Mouse (Mus musculus) cerebellum, adult 9-10 months (tissue): ENCODE measurements around the gene Il5ra.
A peak's percentile ranks its signal among the peaks of the same experiment; 100 is the strongest.

Experiments used
- DNase-seq: peaks from one replicate; pipeline ENCODE4 v3.0.0; 2022

The Il5ra gene

DNA sequence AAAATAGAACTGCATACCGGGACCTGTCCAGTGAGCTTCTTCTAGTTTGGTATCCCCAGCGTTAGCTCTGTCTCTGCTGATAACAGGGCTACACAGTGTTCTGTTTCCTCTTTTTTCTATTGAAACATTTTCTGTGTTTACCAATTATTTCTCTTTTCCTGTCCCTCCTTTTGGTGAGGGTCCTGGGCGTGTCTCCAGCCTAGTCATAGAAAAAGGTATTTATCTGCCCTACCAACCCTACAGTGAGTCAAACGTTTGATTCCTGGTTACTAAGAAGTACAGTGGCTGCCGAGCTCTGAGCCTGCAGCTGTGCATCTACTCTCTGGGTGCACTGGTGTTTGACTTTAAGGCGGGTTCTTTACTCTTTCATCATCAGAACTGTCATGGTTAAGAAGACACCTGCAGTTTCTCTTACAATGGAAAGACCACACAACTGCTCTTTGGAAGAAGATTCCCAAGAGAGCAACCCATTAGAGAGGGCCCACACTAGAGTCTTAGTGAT is at the start of gene Il5ra:
Gene Il5ra, minus strand, starts transcription at position 151 of the 502 bp plus-strand sequence.
- no peak for DNase-seq

DNA sequence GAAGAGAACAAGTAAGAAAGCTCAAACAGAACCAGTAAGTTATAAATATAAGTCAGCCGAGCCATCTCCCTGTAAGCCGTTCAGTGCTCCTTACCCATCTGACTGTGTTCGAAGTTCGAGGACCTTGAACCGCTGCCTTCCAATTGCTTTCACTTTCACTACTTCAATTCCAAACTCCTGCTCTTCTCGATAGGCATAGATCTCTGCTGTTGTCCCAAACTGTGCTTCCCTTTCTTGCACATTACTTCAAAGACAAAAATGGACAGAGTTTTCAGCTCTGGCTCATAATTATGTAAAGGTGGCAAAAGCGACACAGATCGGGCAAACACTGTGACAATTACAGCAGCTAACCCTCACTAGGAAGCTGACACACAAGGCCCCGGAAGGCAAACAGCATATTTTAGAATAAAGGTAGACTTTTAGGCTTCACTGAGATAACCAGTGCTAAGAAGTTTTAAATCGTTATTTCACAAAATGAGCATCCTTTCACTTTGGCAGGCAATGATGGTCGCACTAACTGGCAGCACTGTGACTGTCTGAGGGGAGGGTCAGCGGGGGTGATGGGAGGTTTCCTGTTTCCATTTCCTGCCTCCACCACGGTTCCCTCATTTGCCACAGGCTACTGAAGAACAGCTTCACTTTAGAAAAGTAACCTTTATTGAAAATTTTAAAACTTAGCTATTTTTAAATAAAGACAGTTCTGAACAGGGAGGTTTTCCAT is 45.4 kb upstream of the Il5ra start:
- DNase-seq: no peak

DNA sequence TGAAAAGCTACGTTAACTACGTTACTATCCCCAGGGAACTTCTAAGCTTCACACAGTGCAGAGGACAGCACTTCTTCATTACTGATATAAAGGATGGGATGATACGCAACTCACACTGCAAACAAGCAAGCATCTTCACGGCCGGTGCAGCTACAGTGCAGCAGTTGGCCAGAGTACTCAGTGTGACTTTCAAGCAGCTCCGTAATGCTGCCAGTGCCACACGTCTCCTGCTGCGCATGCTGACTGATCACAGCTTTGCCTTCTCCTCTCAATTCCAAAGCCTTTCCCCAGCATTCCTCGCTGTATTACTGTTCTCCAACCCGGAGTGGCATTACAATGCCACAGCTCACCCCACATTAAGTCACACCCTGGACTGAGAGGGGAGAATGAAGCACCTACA is 44.8 kb upstream of the Il5ra start:
- no peak for DNase-seq

DNA sequence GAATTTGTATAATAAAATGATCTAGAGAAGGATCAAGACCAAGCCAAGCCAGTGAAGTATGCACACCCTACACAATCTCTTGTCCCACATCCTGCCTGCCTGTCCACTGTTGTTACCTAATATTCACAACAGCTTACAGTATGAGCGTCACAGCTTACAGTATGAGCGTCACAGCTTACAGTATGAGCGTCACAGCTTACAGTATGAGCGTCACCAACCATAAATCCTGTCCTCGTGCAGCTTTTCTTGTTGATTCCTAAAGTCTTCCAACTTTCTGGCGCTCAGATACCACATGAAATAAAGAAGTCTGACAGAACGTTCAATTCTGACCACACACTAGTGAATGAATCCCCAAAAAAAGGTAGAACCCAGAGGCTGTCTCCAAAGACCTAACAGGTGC is 44.3 kb upstream of the Il5ra start:
- no peak for DNase-seq

DNA sequence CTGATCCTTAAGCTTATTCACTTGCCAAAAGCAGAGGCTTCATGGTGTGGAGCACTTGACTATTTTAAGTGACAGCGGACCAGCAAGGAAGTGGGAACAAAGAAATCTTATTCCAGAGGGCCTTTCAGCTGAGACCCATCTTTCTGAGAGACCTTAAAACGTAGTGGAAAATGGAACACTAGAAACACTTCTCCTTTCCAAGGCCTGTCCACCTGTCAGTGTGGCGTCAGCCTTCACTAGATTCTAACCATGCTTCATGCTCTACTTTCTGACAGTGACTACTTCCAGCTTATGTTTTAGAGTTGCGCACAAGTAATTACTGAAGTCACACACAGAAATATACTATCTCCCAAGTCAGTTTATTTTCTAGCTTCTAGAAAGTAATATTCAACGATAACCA is 43.6 kb upstream of the Il5ra start:
- DNase-seq: no peak

DNA sequence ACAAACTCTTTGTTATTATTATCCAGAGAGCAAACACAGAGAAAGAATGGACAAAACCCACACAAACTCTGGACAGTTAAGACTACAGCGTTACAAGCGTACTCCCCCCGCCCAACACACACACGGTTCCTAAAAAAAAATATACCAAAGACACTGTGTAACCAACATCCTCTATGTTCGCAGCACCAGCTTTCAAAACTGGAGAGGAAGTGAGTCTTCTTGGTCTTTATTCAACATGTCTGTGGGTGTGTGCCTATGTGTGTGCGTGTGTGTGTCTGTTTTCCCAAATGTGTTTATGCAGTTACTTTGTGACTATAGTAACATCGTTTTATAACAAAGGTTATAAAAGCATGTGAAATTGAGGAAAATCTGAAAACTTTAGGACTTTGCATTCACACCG is 42.6 kb upstream of the Il5ra start:
- DNase-seq: no peak

DNA sequence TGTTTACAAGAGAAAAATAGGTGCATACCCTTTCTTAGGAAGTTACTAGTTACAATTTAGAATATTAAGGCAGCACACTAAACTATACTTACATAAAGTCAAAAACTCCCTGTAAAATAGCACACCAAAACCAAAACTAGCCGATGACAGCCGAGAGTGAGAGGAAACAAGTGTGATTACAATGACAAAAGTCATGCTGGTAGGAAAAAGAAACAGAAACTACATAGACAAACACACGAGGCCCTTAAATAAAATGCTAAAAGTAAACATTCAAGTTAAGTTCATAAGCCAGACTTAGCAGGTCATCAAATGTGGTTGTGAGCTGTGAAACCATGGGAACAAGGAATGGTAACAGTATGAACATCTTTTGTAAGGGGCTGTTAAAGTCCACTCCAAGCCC is 38.3 kb upstream of the Il5ra start:
- no peak for DNase-seq

DNA sequence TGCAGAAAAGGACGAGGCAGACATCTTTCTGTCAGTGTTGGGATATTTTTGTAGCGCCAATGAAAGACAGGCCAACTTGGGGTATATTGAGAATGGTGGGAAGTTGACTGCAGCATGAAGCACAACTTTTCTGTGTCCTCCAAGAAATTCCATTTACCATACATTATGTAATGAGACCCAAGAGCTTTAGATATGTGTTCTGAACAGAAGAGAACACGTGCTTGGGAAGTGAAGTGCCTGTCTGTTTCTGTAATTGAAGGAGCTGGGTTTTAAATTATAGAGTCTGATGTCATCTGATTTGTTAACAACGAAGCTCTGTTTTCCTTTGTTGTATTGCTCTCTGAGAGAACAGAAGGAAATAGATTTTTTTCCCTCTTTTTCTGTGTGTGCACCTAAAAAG is 21.2 kb upstream of the Il5ra start:
- DNase-seq: no peak

DNA sequence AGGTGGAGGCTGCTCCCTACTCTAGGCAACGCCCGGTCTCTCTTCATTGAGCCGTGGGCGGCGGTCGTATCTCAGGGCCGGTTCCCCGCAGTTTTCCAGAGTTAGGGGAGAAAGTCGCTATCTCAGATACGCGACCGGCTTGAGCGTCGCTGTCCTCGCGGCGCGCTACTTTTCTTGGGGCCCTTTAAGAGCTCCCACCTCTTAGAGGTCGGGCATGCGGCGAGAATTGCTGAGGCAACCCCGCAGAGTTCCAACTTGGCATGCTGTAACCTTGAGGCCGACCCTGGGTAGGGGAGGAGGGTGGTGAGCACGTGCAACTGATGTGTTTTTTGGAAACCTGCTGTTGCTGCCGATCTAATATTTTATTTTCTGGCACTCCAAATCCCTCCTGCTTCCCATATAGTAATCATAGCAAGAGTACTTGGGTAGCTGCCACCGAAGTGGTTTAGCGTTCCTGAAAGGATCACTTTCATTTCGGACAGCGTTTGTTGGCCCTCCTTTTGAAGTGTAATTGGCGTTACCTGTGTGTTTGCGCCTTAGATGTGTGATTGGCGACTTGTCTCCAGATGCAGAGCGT is 20.5 kb upstream of the Il5ra start:
- DNase-seq: no peak

DNA sequence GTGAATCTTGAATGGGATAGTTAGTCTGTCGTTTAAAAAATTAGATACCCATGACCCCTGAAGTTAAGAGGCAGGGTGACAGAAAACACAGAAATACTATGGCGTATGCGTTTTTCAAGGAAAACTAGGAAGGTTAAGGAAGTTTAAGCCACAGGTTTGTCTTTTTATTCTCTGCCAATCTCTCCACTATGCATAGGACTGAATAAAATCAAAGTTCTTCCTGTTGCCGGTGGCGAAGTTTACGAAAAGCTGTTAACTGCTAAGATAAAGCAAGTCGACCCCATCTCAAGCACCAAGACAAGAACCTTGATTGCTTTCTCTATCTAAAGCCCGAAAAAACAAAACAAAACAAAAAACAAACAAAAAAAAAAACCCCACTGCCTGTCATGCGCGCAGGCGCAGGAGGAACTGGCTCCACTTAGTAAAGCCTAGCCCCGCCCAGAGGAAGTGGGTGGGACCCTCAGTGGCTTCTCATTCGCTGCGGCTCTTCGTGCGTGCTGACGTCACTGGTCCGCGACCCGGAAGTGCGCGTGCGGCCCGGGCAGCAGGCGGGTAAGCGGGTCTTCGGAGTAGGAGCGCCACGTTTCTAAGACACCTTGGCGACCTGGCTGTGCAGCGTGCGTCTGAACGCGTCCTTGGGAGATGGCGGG is 19.9 kb upstream of the Il5ra start, which contains the start of gene Trnt1:
Gene Trnt1, plus strand, starts transcription at position 481 of the 650 bp plus-strand sequence.
- peak; percentile 96 for DNase-seq

DNA sequence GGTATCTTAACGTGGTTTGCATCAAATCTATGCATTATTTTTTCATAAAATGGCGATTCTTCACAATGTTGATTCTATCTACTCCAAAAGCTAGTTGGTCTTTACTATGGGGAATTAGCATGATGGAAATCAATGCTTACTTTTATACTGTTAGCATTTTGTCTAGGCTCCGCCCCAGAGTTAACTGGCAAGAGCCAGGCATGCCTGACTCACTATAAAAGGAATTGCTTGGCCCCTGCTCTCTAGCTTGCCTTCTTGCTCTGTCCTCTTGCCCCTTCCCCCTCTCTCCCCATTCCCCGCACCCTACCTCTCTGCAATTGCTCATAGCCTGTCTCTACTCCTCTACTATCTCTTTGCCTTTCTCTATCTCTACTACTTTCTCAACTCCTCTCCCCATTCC is 17.9 kb upstream of the Il5ra start:
- DNase-seq: no peak

DNA sequence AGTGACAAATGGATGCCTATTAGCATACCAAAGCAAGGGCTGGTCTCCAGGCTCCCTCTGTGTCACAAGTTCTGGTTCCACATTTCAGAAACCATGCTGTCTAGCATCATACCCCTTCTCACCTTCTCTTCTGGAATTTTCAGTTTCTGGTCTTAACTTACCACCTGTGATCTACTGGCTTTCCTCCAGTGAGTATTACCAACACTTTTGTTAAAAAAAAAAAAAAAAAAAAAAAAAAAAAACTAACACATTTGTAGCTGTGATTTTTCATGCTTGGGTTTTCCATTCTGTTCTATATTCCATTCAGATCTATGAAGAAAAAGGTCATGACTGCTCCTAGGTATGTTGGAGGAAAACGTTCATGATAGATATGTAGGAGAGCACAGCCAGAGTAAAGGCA is 17.1 kb upstream of the Il5ra start:
- no peak for DNase-seq

DNA sequence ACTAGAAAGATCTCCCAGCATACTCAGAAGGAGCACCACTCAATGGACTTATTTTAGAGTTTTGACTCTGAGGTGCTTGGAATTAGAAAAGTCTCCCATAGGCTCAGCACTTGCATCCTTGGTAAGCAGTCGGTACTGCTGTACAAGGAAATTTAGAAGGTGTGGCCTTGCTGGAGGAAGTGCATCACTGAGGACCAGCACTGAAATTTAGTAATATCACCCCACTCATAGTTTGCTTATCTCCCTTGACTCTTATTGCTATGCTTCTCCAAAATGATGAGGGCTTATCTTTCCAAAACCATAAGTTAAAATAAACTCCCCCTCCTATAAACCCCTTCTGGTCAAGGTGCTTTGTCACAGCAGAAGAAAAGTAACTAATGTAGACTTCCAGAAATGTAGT is 12.6 kb upstream of the Il5ra start:
- no peak for DNase-seq

DNA sequence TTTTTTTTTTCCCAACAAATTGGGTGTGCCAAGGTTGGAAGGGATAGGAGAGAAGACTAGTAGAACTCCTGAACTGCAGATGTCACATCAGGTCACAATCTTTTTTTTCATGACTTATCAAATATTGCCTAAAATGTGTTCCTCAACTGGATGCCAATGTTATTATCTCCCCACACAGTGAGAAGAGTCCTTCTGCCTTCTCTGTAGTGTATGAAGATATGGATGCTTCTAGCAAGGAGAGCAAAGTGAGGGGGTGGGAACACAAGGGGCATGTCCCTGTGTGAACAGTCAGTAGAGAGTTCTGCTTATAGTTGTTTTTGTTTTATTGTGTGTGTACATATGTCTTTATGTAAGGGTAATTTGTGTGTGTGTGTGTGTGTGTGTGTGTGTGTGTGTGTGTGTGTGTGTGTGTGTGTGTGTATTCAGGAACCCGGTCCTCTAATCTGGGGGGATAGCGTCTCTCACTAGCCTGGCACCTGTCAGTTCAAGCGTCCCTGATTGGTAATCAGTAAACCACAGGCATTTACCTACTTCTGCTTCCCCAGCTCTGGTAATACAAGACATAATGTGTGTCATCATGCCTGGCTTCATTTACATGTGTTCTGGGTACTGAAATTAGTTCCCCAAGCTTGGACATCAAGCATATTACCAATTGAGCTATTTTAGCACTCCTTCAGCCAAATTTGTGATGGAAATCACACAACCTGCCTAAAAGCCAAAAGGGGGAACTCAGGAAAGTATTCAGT is 11.8 kb upstream of the Il5ra start:
- no peak for DNase-seq

DNA sequence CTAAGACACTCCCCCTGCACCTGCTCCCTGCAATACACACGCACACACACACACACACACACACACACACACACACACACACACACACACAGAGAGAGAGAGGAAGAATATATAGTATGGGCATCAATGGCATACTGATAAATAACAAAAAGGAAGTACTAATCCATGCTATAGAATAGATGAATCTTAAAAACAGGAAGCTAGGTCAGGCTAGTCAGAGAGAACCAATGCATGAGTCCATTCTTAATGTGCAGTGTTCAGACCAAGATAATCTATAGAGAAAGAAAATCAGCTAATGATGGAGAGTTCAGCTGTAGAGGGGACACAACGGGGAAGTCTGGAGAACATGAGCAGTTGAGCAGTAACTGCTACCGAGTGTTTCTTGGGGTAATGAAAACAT is 9.5 kb upstream of the Il5ra start:
- no peak for DNase-seq

DNA sequence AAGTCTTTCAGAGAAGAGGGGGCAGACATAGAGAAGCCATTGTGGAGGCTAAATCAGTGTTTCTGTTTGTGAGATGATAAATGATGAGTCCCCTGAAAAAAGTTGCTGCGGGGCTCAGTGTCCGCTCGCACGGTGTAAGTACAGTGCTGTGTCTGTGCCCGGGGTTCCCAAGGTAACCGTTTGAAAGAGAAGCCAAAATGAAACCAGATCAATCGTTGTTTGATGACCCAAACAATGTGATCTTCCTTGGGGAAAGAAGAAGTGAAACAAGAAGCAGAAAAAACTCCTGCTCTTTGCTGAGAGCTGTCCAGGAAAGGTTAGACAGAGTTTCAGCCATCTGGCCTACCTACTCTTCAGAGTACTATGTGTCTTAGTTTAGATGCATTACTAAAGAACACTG is 1.5 kb upstream of the Il5ra start:
- DNase-seq: no peak

DNA sequence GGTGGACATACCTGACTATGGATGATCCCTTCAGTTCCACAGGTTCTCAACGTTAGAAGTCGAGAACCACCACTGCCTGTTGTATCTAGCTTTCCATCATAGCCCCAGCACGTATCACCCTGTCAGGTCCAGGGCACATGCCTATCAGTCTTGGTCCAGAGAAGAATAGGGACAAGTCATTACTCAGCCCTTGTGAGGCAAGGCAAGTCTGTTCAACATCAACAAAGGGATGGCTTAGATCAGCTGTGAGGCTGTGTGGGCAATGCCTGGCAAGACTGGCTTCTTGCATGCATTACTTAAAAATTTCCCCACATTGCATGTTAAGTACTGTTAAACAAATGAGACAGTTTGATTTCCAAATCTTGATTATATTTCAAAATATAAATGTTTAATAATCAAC is 1.0 kb downstream of the Il5ra start:
- no peak for DNase-seq

DNA sequence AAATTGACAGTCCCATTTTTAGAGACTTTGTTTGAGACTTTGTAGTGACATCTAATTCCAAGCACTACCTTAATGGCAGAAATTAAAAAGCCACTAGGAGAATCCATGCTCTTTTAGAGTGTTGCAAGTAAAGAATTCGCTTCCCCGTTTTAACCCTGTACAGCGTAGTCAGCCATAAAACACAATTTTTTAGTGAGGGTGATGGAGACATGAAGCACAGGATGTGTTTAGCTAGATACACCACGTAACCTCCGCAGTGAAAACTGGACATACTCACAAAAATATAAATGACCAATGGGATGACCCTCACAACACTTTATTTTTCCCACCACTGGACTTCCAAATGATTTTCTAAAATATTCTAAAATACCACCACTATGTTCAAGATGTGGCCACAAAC is 1.6 kb downstream of the Il5ra start:
- DNase-seq: no peak

DNA sequence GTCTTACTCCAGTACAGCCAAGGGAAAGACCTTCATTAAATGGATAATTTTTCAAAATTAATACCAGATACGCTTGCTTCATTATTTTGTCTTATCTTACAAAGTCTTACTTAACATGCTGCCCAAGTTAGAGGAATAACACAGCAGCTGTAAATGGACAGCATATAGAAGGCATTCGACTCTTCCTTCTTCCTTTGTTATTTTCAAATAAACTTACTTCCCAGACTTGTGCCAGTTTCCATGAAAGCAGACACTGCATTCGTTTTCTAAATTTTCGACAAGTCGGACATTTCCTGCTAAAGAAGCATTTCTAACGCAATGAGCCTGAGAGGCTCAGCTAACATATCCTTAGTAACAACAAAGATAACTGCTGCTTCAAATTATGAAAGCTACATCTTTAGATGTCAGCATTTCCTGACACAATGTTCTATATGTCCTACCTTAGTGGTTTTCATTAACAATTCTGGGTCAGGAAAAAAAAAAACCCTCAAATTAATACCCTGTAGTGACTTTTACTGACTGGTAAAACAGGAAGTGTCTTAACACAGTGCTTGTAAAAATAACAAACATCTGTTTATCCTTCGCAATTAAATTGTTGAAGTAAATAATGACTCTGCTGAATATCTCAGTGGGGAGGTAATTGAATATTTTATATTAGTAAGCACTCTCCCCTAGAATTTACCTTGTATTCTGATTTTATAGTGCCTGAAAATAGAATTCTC is 3.0 kb downstream of the Il5ra start:
- DNase-seq: no peak

DNA sequence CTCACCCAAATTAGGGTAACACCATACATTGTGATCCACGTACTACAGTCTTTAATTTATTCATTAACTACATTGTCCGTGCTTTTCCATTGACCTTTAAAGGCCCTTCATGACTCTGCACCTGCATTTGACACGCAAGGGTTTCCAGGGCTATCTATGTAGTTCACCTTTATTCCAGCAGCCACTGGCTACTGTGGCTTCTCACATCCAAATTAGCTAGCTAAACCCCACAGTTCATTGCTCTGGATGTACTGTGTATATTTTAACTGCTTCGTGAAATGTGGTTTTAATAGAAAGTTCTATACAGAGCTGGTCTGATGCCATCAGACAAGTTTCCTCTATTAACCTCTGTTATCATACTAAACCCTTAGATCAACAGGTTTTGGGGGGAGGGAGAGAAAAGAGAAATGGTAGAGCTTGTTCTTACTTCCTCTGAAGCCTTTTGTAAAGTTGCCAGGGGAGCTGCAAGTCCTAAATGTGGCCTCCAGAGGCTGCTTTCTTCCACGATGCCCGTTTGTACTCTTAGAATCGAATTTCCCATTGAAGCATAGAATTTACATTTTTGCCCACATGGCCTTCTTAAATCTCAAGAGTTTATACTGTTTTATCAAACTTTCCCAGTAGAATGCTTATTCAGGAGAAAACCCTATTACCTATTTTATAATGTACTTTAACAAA is 5.1 kb downstream of the Il5ra start:
- DNase-seq: no peak

DNA sequence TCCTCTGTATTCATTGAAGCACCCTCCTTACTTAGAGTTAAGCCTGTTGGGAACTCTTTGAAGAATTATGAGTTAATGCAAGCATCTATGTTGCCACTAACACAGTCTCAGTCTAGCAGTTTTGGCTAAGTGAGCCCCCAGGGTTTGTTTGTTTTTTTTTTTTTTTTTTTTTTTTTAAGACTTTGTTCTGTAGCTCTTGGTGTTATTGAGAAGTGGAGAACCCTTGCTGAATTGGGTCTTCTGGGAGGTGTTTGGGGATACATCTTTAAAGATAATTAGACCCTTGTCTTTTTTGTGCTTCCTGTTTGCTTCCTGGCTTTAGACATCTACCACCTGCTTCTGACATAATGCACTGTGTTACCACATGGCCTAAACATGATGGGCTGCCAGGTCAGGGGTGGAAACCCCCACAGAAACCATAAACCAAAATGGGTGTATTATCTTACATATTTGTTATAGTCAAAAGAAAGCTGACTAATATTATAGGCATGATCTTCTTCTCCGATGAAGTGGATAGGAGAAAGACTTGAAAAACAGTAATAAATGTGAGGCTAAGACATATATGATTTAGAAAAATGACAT is 8.5 kb downstream of the Il5ra start:
- no peak for DNase-seq

DNA sequence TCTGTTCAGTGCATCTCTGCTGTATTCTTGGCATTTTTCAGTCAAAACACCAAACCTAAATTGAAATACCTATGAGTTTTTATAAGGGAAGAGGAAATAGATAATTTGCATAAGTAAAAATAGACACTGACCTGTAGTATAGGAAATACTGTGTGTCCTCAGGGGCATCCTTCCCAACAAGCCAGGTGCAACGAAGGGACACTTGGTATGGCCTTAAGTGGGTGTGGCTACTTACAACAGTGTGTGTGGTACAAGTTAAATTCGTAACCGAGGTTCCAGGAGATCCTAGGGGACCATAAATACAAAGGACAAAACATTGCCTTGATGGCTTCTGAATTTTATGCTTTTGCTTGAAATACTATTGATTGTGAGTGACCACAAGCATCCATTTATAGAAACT is 10.6 kb downstream of the Il5ra start:
- no peak for DNase-seq
